Mouse (Mus musculus): ENCODE results near the gene Cln6.
"Not testable (repeated sequence)": the region's sequence is repeated elsewhere in the genome, so short reads cannot be mapped to it uniquely, and the experiment has no call there.

The Cln6 gene

DNA sequence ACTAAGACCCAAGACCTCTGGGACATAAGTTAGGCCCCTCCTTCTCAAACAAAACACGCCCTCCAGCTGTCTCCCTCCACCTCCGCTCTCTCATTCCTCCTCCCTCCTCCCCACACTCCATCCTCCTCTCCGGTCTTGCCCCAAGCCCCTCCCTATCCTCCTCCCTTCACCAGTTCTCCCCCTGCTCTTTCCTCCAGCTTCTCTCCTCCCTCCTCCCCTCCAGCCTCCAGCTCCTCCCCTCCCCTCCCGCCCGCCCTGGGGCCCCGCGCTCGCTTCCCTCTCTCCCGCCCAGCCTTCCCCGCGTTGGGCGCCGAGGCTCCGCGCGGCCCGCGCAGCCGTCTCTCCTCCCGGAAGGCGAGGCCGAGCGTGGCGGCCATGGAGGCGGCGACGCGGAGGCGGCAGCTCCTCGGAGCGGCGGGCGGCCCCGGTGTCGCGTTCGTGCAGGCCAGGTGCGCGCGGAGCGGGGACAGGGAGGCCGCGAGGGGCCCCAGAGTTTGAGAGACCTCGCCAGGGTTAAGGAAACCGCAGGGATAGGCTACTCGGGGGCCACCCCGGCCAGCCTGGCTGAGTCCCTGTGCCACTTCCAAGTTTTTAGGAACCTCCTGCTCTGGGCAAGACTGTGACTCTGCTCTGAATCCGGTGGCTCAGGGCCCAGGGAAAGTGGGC, at the start of gene Cln6:
TSS of gene Cln6 (plus strand) at position 280 of the 666 bp plus-strand sequence.
- DNase-seq (ENCODE audit: low spot score in 2 of 2): peak; percentile 60 to 73

DNA sequence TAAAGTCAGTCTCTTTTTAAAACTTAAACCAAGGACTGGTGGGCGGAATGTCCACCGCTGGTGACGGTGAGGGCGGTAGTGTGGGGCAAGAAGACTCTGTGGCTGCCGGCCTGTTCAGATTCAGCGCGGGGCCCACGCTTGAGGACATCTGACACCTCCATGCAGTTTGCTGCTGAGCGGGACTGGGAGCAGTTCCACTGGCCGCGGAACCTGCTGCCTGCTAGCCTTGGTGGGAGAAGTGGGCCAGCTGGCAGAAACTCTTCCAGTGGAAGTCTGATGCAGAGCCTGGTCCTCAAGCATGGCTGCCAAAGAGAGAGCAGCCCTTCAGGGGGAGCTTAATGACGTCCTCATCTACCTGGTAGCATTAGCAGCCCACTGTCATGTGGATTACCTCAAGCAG, 48.7 kb upstream of the Cln6 start:
- no peak for DNase-seq (ENCODE audit: low spot score in 2 of 2)

DNA sequence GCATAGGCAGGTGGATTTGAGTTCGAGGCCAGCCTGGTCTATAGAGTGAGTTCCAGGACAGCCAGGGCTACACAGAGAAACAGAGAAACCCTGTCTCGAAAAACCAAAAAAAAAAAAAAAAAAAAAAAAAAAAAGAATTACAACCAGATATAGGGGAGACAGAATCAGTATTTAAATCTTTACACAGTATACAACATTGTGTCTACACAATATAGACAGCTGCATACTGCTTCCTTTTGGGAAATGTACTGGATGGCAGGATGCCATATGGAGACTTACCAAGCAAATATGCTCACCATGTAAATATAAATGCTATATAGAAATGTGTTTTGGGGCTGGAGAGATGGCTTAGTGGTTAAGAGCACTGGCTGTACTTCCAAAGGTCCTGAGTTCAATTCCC, 39.4 kb upstream of the Cln6 start:
- not testable (repeated sequence) for DNase-seq (ENCODE audit: low spot score in 2 of 2)

DNA sequence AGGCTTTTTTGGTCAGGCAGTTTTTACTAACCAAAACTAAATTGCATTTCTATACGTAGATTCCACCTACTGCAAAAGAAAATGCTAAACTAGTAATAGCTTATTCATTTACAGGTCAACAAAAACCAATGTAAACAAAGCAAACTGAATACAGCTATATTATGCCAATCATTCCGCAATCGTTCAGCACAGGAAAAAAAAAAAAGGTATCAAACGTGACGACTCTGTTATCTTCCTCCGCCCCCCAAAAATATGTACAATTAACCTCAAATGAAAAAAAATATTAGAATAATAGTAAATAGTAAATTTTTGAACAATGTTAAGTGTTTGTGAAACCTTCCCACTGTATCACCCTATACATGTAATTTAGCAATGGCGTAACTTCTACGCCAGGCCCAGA, 28.5 kb upstream of the Cln6 start:
- no peak for DNase-seq (ENCODE audit: low spot score in 2 of 2)

DNA sequence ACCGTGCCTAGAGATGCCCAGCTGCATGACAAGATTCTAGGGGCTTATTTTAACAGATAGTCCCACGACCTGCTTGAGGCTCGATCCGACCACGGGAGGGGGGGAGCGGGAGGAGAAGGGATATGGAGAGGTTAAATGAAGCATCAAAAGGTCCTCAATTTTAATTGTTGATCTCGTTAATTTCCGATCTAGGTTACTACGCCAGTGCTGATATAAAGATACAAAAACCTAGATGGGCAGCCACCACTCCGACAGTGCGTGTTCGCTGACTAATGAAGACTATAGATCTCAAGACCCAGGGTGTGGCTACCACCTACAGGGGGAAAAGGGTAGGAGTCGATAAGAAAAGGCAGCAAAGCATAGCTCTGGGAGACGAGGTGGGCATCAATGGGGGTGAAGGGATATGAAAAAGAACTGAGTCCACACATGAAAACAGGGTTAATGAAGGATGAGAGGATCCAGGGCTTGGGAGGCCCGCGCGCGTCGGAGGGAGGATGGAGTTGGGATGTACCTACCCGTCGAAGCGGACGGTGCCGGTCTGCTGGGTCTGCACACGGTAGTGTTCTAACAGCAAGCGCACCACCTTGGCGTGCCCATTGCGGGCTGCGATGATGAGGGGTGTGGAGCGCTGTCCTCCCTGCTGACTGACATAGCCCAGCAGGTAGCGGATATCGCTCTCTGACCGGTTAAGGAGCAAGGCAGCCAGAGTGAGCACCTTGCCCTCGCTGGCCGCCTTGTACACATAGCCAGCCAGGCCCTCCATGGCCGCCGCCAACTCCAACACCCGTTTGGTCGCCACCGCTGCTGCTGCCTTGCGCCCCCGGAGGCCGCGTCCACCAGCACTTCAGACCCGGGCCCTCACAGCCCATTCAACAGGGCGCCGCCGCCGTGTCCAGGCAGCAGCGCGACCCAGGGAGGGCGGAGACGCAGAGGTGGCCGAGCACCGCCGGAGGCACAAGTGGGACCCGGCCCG, 27.8 kb upstream of the Cln6 start:
- no peak for DNase-seq (ENCODE audit: low spot score in 2 of 2)

DNA sequence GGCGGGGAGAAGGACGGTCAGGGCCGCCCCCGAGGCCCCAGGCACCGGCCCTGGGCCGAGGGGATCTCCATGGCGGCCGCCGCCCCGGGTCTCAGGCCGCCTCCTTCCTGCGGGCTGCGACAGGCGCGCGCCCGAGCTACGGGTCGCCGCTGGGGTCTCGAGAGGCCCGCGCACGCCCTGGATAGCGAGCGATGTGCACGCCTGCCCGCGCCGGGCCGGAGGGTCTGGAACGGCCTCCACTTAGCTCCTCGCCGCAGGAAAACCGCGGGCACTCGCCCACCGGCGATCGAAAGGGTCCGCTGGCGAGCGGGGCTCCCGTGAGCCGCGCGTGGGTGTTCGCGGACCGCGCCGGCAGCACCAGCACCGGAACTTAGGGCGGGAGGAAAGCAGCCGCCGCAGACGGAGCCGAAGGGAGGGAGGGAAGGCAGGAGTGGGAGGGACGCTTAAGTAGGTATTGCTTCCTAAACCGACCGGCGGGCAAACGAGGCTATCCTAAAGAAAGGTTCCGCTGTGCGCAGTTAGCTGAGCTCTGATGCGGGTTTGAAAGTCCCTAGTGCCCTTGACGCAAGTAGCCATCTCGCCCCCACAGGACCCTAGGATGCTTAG, 27.0 kb upstream of the Cln6 start, which contains the start of gene Fem1b:
TSS of gene Fem1b (minus strand) at position 419 of the 606 bp plus-strand sequence.
- peak; percentile 86 to 88 for DNase-seq (ENCODE audit: low spot score in 2 of 2)

DNA sequence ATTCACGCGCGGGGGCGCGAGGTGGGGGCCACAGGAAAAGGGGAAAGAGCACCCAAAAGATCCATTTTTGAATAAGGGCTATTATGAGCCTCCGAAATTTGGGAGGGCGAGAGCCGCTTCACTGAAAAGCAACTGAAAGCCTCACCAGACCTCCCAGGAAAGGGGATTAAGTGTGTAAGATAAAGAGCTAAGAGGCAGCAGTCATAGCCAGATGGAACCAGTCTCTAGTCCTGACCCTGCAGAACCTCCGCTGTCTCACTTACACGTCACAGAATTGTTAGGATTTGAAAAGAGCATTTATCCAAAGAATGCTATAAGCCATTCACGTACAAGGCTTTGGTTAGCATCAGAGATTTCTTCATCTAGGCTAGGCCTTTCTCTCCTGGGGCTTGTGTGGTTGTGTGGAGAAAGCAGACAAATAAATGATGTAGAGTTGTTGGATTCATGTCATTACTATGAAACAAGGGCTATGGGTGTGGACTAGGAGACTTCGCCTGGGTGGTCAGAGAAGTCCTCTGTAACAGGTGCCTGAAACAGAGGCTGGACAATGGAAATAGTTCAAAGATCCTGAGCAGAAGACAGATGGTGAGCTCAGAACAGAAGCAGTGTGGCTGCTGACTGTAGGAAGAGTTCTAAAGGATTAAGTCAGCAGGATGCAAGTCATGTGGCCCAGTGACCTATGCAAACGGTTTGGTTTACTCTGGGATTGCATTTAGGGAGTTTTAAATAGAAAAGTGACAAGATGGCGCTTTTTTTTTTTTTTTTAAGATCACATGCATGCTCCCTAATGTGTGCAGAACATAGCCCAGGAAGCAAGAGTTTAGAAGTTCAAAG, 26.2 kb upstream of the Cln6 start:
- DNase-seq (ENCODE audit: low spot score in 2 of 2): no peak

DNA sequence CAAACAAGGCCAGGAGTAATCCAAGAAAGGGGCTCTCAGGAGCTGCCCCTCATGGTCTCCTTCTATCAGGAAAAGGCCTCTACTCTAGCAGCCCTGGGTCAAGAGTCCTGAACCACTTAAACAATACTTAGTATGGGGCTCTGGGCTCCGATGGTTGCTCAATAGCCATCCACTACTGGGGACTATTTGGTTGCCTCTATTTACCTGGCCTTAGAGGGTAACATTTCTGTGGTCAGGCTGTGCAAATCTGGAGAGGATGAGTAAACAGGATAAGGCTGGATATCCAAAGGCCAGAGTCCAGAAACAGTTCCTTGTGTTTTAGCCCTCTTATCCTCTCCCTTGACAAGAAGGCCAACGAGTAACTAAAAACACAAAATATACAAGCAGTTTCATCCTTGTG, 23.8 kb upstream of the Cln6 start:
- DNase-seq (ENCODE audit: low spot score in 2 of 2): no peak

DNA sequence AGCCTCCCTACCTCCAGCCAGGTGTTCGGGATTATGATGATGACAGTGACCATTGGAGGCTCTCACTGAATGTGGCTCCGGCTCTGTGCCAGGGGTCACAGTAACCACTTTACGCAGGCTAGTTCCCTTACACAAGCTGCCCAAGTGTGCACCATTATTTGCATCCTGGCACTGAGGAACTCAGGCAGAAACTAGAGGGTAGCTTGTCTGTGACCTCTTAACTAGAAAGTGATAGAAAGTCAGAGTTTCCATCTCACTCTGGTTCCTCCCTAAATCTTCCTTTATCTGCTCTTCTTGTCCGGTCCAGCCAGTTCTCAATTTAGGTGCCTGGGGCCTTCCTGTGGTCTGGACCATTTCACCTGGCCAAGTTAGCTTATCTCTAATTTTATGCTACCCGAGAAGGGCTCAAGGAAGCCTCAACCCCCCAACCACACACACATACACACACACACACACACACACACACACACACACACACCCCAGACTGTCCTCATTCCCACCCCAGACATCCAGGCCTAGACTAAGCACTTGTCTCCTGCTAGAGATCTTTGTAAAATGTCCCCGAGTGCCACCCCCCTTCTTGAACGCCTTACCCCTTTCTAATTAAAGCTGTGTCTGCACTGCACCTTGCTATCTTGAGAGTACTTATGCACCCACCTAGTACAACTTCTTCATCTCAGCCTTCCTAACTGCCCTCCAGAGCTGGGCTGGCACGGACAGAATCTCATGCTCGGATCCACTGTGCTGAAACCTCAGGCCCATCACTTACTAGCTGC, 22.1 kb upstream of the Cln6 start:
- no peak for DNase-seq (ENCODE audit: low spot score in 2 of 2)

DNA sequence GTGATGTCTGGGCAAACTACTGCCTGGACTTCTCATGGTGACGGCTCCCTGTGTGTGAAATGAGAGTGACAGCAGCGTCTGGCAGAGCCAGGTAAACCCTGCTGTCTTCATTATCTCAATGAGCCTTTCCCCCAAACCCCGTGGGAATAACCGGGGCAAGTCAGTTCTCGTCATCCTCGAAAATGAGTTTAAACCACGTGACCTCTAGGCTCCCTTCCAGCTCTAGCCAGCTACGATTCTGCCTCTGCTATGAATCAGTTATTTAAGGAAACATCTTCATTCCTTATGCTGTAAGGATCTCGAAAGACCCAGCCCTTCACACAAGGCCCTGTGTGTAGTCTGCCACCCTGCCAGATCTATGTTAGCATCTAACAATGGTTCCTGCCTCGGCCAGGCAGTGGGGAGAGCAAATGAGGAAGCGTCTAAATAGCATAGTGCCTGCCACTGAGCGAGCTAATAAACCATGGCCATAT, 21.4 kb upstream of the Cln6 start:
- DNase-seq (ENCODE audit: low spot score in 2 of 2): peak; percentile 52 to 64

DNA sequence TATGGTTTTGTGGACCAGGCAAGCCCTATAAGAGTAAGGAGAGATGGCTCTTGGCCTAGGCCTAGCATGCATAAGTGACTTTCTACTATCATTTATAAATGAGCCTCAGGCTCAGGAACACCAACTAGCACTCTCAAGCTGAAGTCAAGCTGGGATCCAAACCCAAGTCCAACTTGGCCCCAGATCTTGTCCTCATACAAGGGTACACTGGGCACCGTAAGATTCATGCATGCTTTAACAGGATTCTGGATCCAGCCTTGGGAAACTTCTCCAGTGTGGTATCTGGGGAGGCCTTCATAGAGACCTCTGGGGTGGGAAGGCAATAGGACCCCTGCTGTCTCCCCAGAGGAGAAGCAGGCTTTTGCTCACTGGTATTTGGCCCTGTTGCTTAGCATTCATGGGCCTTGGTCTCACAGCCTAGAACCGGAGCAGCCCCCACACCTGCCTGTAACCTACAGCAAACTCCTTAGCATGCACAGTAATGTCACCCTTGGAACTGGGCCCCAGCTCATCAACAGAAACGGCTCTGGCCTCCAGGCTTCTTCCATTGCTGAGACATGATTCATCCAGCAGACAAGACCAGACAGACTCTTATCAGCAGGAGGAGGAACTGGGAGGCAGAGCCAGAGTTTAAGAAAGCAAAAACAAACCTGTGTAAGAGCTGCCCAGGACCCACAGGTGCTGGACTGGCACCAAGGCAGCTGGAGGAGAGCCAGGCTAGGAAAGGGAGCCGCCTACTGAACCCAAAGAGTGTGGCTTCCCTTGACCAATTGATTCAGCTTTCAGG, 20.6 kb upstream of the Cln6 start:
- DNase-seq (ENCODE audit: low spot score in 2 of 2): peak; percentile 66

DNA sequence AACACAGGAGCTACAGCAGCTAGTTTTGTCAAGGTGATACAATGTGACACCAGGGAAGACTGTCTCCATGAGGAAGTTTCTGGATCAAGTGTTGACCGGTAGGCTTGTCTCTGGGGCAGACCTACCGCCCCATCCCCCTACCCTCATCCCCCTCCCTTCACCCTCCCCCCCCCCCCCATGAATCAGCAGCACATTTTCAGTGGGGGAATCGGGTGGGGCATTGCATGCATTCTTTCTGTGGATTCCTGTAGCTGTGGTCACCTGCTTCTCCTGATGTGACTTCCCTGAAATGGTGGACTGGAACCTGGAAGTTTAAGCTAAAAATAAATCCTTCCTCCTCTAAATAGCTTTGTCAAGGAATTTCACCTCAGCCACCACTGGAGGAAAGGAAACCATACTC, 19.1 kb upstream of the Cln6 start:
- DNase-seq (ENCODE audit: low spot score in 2 of 2): no peak

DNA sequence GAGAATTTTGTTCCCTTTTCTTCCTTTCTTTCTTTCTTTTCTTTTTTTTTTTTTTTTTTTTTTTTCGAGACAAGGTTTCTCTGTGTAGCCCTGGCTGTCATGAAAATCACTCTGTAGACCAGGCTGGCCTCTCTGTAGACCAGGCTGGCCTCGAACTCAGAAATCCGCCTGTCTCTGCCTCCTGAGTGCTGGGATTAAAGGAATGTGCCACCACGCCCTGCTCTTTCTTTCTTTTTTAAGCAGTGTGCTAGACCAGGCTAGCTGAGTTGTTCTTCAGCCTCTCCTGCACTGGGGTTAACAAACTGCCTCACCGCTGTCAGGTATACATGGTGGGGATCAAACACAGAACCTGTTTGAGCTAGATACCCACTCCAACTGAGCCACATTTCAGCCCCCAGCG, 18.7 kb upstream of the Cln6 start:
- not testable (repeated sequence) for DNase-seq (ENCODE audit: low spot score in 2 of 2)

DNA sequence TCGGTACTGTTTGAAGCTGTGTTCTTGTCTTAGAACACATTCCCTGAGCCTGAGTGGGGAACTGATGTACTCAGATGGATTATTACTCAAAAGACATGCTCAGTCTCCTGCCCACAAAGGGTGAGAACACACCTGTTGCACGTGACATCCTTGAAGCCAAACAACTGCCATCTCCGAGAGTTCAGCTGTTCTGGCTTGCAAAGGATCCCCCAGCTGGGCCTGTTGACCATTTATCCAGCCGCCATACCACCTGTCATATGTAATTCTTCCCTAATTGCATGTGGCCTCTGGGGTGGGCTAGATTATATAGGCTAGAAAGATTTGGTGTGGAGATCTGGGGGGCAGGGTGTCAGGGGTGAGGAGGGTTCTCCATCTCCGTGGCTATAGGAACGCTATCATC, 17.8 kb upstream of the Cln6 start:
- DNase-seq (ENCODE audit: low spot score in 2 of 2): no peak

DNA sequence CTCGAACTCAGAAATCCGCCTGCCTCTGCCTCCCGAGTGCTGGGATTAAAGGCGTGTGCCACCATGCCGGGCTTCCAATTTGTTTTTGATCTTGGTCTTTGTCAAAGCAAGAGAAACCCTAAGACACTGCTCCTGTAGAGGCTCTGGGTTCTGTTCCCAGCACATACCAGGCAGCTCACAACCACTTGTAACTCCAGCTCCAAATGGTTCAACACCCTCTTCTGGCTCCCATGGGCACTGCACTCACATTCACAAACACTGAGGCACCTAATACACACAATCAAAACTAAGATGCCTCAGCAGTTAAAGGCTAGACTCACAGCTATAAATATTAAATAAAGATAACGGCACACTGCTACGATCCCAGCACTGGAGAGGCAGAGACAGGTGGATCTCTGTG, 16.8 kb upstream of the Cln6 start:
- DNase-seq (ENCODE audit: low spot score in 2 of 2): no peak

DNA sequence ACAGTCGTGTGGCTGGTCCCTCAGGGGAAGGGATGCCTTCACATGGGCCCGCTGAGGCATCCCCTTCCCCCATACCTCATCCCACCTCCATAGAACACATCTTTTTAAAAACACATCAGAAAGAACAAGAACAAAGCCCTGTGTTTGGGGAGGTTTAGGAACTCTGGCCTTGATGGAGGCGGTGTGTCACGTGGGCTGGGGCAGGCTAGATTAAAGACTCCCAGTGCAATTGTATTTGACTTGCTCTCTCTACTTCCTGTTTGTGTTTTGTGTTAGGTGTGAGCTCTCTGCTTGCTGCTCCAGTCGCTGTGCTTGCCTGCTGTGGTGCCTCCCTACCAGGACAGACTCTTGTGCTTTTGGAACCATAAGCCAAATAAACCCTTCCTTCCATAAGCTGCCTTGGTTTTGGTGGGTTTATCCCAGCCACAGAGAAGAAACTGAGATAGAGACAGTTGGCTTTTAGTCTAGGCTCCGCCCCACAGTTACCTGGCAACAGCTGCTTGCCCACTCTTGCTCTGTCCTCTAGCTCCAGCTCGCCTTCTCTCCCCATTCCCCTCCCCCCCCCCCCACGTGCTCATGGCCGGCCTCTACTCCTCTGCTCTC, 12.7 kb upstream of the Cln6 start:
- DNase-seq (ENCODE audit: low spot score in 2 of 2): no peak

DNA sequence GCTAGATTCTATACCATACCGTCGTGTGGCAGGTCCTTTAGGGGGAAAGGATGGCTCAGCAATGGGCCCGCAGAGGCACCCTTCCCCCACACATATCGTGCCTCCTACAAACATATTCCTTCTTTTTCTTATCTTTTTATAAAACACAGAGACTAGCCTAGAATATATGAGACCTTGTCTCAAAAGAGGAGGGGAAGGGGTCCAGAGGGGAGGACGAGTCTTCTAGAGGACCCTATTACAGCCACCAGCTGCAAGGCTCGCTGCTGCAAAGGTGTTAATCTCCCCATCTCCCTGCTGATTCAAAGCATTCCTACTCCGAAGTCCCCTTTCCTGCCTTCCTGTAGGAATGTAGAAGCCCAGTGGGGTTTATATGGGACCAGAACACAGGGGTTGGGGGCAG, 12.1 kb upstream of the Cln6 start:
- DNase-seq (ENCODE audit: low spot score in 2 of 2): no peak

DNA sequence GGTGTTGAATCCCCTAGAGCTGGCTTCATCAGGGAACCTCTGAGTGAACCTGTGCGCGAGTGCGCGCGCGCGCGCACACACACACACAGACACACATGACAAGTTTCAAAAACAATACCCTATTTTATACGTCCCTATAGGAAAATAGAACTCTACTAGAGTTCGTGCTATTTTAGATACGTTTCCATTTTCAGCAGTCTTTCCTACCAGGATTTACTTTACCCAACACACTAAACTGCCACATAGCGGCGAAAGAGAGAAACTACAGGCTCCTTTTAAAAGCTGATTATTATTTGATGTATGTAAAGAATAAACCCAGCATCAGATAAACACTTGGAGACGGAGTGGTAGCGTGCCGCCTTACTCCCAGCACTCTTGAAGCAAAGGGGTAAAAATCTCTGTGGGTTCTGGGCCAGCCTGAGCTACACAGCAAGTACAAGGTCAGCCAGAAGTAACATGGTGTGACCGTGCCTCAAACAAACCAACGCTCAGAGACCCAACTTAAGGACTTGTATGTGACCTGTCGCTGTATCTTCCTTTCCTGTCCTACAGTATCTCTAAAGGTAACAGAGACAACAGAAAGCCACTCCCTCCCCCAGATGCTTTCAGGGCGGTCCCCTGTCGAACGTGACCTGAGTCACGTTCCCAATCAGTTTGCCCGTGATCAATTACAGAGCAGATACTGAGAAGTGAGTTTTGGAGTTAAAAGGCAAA, 10.5 kb upstream of the Cln6 start:
- no peak for DNase-seq (ENCODE audit: low spot score in 2 of 2)

DNA sequence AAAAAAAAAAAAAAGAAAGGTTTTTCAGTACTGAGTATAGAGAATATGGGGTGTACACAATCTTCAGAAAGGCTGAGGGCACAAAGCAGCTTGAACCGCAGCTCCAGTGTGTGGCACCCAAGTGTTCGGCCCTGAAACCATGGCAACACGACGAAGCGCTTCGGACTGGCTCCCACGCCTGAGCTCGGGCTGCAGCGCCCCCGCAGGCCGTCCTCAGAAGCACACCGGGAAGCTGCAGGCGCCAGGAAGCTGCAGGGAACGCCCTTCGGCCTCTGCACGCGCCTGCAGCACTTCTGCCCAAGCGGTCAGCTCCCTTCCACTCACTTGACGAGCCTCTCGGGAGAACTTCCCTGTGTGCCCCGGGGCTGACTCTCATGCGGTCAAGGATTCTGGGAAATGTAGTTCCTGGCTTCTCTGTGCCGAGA, 9.9 kb upstream of the Cln6 start:
- peak; percentile 92 to 96 for DNase-seq (ENCODE audit: low spot score in 2 of 2)

Measured in urinary bladder, postnatal 36 days (tissue).